Mouse (Mus musculus): ENCODE data around the gene Cstb.

Gene Cstb

GRCm38 (mm10) chr10:78462945-78463768, 37.7 kb downstream of the Cstb start:
- no peak for DNase-seq

DNA sequence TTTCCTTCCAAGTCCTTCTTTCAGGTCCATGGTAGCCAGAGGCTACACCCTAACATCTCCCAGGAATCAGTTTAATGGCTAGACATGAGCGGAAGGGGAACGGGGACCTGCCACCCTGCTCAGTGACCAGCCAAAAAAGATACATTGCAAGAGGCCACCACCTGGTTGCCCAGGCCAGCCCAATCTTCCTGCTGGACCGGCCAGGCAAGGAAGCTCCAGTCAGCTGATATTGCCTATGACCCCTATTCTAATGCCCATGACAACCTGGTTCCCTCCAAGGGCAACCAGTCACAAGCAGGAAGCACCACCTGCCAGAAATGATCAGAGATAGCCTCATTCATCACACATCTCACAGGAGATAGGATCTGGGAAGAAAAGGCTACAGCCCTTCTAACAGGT, 38.3 kb downstream of the Cstb start:
- no peak for DNase-seq

DNA sequence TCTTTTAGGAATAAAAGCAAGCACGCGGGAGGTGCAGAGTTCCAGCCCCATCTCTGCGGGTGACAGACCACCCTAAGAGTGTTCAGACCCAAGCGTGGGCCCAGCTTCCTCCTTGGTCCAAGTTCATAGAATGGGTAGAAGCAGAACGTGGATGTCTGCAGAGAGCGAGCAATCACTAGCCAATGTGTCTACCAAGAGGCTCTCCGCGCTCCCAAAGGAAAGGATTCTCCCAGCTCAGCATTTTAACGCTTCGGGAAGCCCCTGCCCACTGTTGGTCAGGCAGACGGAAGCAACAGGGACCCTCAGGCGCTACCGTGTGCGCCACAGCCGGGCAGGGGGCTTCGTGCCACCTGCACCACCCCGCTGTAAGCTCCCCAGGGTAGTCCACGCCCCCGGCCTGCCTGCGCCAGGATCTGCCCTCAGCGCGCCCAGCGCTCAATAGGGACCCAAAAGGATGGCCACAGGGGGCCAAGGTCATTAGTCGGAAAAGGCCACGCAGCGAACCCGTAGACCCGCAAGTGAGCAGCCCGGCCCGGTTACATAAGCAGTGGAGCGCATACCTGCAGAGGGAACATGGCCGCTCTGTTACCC, 38.8 kb downstream of the Cstb start:
- no peak for DNase-seq

- peak; percentile 95 to 98 for DNase-seq
Observed at GRCm38 (mm10) chr10:78464792-78465207, 39.3 kb downstream of the Cstb start, which contains the start of gene Pdxk. Gene Pdxk (minus strand): TSS chr10:78464975.

DNA sequence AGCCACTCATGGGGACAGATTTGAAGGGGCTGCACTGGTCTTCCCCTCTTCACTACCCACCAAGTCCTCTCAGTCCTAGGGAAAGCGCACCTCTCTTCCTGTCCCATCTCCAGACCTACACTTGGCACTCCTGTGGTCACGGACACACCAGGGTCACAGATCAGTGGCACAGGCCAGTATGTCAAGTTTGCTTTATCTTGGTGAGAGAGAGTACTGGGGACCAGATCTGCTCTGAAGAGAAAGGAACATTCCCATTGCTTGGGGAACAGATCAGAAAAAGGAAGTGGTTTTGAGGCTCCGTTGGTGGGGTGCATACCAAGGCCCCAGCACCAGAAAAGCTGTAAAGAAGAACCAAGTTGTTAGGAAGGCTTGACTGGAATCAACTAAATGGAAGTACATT, 40.0 kb downstream of the Cstb start:
- DNase-seq, result peak; percentile 33 to 36

- no peak for DNase-seq
Observed at GRCm38 (mm10) chr10:78466647-78467046, 41.2 kb downstream of the Cstb start.

DNA sequence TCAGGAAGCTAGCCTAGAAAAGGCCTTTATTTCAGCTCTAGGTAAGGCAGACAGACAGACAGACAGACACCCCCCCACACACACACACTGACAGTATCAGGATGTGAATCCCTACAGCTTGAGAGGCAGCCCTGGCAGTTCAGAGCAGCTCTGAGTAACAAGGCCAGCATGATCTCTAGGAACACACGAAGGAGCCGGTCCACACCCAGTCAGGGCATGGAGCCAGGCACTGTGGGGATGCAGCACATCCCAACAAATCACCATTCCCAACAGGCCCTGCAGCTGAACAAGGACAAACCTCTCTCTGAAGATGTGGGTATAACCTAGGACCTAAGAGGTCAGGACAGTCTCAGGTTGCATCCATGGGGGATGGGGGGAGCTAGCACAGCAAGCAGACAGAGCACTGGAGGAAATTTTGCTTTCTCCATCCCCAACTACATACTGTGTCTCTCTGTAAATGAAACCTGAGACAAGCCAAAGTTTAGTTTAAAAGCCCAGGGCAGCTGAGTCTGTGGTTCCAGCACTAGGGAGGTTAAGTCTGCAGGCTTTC, 42.4 kb downstream of the Cstb start:
- DNase-seq, result no peak

DNA sequence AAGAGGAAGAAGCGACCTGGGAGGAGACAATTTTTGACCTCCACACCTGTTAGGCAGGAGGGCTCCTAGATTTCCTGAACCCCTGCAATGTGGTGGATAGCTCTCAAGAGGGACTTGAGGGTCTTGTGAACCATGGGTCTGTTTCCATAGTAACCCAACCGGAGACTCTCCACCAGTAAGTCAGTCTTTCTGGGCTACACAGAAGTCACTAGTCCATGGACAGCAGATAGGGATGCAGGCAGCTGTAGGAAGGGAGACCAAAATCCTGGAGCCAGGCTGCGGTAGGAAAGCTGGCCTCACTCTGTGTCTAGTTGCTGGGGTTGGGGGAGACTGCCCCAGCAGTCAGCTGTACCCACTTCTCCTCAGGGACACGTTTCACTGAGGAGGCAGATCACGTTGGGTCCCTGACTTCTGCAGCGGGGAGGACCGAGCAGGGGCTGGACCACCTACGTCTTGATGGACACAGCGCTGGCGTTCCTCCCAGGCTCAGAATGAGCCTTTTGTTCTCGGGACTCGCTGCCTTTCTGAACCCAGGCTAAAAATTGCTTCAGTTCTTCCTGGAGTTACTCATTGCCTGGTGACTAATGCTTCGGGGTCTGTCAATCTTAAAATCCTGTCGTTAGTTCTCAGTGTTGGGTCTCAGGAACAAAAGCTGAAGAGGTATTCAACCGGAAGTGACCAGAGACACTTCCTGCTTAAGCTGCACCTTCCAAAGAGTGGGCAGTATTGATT, 45.3 kb downstream of the Cstb start:
- DNase-seq, result no peak

- DNase-seq, result no peak
Observed at GRCm38 (mm10) chr10:78472046-78472445, 46.6 kb downstream of the Cstb start.

DNA sequence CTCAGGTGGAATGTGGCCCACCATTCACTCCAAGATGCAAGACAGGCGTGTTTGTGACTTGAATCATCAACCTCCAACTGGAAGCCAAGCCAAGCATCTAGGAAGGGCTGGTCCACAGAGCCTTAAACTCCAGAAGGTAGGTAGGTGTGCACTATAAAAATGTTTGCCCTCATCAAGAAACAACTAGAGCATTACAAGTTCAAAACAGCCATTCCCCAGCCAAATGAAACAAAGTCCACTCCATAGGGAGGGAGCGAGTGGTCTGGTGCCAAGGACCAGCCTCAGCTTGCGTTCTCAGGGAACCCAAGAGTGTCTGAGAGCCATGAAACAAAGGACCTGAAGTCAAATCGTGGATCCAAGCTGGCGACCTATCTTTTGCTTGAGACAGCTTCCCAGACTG, 48.0 kb downstream of the Cstb start:
- no peak for DNase-seq

DNA sequence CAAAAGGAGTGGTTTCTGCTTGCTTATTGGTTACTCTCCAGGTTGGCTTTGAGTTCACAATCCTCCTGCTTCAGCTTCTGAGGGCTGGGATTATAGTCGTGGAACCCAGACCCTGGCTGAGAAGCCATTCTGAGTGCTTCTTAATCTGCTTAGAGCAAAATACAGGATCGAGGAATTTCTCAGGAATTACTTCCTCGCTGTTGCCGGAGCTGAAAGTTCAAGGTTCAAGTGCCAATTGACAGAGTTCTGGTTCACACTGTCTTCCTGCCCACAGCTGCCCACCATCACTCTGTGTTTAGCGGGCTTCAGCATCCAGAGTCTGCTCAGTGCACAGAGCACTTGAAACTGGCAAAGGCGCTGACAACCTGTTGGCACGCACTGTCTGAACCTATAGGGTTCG, 49.3 kb downstream of the Cstb start:
- no peak for DNase-seq

- no peak for DNase-seq
Observed at GRCm38 (mm10) chr10:78476821-78477220, 51.4 kb downstream of the Cstb start.

All from thymus, postnatal 36 days (tissue).